Mouse (Mus musculus) ES-E14 (cell line): ENCODE results near the gene Cmtm7.

Experiments used
- CHD2 ChIP-seq: IDR thresholded peaks from 2 replicates; pipeline ENCODE4 v1.6.1; 2014; ENCODE audit warnings: mild to moderate bottlenecking, low read depth, low read length, inconsistent platforms
- HCFC1 ChIP-seq: IDR thresholded peaks from 2 replicates; pipeline ENCODE4 v1.6.1; 2012; ENCODE audit warnings: low read length, inconsistent platforms, borderline replicate concordance; ENCODE audit not compliant: insufficient read depth
- MAFK ChIP-seq: IDR thresholded peaks from 2 replicates; pipeline ENCODE4 v1.6.1; 2014; ENCODE audit warnings: mild to moderate bottlenecking, low read depth, low read length, inconsistent platforms; ENCODE audit not compliant: insufficient read depth
- ZNF384 ChIP-seq: IDR thresholded peaks from 2 replicates; pipeline ENCODE4 v1.6.1; 2012; ENCODE audit warnings: low read depth, low read length, inconsistent platforms

- TF ChIP-seq HCFC1 (no peak), MAFK (no peak), ZNF384 (no peak), CHD2 (no peak)
Observed at GRCm38 (mm10) chr9:114779984-114780745, 1.5 kb downstream of the Cmtm7 start.
